Mouse (Mus musculus): Measurements from ENCODE around the gene Qsox1.

The Qsox1 gene

DNA sequence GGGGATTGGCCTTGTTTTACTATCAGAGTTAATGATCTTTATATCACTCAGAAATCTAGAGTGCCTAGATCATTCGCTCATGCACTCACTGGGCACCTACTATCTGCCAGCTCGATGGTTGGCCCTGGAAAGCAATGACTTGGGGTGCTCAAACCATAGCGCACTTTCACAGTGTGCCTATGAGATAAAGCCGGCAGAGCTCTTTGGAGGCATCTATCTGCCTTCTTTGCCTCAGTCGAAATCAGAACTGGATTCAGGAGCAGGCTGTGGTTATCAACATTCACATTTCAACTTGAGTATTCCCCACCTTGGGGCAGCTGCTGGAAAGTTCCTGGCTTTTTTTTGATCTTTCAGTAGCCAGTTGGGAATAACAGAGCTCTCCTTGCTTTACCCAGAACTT is 64.8 kb downstream of the Qsox1 start:
- no peak for DNase-seq (ENCODE audit: low spot score)

- no peak for DNase-seq (ENCODE audit: low spot score)
Observed at GRCm38 (mm10) chr1:155747011-155747410, 65.7 kb downstream of the Qsox1 start.

DNA sequence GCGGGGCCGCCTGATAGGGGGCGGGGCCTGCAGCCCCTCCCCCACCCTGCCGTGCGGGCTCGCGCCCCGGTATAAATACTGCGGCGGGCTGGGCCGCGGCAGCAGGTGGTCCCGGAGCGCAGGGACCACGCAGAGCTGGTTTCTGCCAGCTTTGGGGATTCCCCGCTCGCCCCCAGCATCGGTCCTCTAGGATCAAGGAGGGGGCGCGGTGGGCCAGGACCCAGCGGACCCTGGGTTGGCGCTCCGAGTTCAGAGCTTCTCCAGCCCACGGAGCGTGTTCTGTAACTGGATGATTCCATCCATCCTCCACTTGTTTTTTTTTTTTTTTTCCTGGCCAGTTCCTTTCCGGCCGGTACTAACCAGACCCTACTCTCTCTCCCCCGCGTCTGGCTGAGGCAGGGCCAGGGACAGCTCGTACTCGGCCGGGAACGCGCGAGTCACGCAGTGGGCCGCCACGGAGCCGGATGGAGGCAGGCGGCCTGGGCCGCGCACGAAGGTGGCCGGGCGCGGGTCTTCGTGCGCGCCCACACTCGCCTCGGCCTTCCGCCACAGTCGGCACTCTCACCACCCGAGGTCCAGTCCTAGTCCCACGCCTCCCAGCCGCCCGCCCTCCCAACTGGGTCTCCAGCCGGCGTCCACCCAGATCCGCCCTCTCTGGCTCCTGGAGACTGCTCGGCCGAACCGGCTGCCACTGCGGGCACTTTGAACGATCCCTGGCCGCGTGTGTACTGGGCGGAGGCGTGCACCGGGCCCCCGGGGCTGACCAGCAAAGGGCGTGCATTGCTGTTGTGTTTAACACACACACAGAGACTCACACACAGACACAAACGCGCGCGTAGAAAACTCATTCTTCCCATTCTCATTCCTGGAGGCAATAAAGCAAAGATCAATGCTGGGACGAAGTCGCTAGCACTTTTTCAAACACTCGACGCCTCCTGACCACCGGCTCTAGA is 70.0 kb downstream of the Qsox1 start:
- no peak for DNase-seq (ENCODE audit: low spot score)

DNA sequence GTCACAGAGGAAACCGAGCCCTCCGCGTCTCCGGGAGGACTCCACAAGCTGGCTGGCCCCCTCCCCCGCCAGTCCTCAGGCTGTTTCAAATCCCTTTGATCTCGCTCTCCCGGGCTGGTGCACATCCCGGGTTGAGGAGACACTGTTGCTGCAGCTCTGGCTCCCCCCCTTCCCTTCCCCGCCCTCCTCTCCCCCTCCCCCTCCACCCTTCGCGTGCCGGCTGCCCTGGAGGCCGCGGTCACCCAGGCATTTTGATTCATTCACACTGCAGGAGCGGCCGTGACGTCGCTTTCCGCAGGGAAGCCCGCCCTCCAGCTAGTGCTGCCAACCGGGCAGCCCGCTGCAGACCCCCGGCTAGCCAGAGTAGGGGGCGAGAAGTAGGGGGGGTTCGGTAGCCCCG is 70.7 kb downstream of the Qsox1 start:
- DNase-seq (ENCODE audit: low spot score), result no peak

- no peak for DNase-seq (ENCODE audit: low spot score)
Observed at GRCm38 (mm10) chr1:155741378-155741945, 71.2 kb downstream of the Qsox1 start.

DNA sequence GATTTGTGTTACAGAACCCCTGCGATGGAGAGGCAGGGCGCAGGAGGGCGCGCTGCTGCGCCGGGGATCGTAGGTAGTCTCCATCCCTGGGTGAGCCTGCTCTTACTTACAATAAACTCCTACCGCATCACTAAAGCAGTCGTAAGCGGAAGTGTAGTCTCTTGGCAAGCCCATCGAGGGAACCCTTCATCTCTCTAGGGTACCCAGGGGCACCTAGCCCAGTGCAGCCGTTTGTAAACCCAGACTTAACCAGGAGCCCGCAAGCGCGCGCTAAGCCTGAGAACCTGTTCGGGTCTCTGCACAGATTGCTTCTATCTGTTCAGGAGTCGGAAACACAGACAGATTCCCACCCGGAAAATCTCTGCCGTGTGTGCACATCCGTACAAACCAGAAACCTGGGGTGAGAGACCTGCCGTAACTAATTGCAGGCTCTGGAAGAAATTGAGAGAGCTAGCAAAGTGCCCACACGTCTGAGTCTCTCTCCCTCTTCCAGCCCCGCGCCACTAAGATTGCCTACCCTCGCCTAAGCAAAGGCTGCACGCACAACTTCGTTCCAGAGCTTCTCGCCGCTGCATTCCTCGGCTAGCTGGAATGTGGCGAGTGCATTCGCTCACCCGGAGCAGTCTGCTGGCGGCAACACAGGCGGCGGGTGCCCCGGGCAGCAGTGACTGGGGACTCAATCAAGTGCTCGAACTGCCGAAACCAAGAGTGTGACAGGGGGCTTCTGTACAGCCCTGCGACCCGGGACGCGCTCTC is 71.9 kb downstream of the Qsox1 start:
- no peak for DNase-seq (ENCODE audit: low spot score)

- DNase-seq (ENCODE audit: low spot score), result no peak
Observed at GRCm38 (mm10) chr1:155737809-155738383, 74.8 kb downstream of the Qsox1 start.

GRCm38 (mm10) chr1:155737017-155737808 is 75.5 kb downstream of the Qsox1 start:
- DNase-seq (ENCODE audit: low spot score), result no peak

DNA sequence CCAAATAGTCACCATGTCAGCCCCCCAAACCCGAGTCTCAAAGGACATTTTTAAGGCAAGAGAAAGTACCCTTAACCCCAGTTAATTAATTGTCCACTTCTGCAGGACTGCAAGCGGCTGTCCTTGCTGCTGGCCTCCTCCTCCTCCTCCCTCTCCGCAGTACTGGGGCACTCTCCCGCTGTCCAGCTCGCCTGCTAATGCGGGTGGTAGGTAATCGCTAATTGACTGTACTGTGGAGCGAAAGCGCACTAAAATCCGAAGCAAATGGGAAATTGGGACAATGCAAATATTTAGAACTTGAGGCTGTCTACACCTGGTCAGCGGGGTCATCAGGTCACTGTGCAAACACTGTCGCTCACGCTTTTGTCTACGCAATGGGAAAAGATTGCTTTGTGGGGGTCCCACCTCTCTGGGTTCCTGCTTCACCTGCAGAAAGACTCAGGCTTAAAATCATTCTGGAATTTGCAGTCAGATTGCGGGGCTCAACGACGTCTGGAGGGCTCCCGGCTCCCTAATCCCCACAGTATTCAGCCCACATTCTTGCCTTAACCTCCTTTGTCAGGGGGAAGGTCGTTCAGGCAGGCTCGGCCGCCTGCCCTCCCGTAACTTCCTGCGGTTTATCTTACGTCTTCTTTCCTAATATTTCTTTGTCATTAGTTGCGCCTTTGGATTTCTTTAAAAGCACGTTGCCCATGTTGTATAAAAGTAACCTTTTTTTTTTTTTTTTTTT is 76.4 kb downstream of the Qsox1 start:
- DNase-seq (ENCODE audit: low spot score), result no peak

- DNase-seq (ENCODE audit: low spot score), result no peak
Observed at GRCm38 (mm10) chr1:155731156-155731555, 81.5 kb downstream of the Qsox1 start.

GRCm38 (mm10) chr1:155729113-155729795 is 83.4 kb downstream of the Qsox1 start:
- DNase-seq (ENCODE audit: low spot score), result no peak

DNA sequence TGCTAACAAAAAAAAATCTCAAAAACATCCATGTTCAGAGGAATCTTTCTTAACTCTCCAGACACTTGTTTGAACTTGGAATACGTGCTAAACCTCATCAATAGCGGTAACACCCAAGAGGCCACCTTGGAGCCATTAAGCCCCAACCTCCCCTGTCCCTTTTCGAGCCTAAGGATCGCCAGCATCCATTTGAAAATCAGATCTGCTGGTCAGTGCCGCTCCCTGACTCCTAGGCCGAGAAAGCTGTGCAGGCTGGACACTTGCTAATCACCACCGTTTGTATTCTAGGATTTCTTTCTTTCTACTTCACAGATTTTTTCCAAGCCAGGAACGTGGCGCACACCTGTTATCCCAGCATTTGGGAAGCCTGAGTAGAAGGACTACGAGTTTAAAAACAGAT is 84.9 kb downstream of the Qsox1 start:
- DNase-seq (ENCODE audit: low spot score), result no peak
